Mouse (Mus musculus) 3134 (cell line): ENCODE measurements around the gene Pmf1.
"Not testable (repeated sequence)": the region's sequence is repeated elsewhere in the genome, so short reads cannot be mapped to it uniquely, and the experiment has no call there.

Source experiments
- DNase-seq: peaks from one replicate; pipeline ENCODE4 v3.0.0-alpha.2; 2011; ENCODE audit warnings: low spot score; ENCODE audit not compliant: insufficient read length; ENCODE audit errors: extremely low read depth

Gene Pmf1

DNA sequence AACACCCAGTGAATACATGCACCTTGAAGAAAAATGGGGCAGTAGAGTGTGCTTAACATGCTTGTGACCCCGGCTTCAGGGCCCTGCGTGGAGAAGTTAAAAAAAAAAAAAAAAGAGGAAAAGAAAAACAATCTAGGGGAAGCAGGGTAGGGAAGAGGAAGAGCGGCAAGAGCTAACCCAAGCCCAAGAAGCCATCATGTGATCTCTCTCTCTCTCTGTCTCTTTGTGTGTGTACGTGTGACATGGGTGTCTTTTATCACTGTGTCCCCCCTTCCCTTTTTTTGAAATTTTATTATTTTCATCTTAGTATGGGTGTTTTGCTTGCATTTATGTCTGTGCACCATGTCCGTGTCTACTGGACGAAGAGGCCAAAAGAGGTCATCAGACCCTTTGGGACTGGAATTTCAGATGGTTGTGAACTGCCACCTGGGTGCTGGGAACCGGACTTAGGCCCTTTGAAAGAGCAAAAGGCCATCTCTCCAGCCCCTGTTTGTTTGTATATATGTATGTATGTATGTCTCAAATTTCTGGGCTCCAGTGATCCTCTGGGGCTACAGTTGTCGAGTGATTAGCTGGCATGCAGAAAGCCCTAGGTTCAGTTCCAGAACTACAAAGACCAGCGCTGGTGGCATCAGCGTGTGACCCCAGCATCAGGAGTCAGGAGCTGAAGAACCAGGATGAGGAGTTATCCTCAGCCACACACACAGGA is 6.5 kb downstream of the Pmf1 start:
- no peak for DNase-seq

DNA sequence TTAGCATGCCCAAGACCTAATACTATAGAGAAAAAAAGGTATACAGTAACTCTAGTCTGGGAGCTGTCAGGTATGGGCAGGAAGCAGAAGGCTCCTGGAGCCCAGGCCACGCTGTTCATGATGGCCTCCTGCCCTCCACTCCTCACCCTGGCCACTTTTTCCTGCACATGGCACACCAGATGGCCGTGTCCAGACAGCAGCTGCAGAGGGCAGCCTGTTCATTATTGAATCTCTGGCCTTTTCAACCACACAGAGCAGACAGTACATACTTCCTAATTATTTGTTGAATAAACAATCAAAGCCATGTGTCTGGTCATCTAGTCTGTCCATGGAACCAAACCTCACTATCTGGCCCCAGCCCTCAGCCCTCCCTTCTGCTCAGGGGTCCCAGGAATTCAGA is 11.5 kb downstream of the Pmf1 start:
- DNase-seq: no peak

DNA sequence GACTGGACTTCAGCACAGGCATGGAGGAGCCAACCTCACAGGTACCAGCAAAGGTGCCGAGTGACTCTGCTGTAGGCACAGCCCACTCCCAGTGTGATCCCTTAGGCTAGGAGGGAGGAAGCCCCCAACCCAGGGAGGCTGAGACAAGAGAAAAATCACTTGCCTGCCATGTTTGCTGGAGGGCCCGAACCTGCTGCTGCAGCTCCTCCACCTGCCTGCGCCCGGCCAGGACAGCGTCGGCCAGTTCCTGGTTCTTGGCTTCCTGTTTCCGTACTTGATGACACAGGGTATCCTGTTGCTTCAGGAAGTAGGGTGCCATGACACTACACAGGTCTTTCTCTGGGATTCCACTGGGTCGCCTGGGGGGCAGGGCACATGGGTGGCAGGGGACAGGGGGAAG is 14.4 kb downstream of the Pmf1 start:
- DNase-seq: no peak

DNA sequence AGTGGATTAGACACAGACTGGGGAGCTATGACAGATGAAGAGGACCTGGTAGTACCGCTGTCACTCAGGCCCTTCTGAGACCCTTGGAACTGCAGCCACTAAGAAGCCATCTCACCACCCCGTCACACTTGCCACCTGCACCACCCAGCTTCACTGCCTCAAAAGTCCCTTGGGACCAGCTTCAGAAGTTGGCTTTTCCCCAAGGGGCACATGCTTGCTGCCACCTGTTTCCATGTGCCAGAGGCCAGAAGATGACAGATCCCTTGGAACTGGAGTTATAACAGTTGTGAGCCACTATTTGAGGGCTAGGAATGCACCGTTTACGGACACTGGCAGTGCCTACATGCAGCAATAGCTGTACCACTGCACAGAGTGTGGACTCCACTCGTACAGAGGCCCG is 14.8 kb downstream of the Pmf1 start:
- DNase-seq: no peak

DNA sequence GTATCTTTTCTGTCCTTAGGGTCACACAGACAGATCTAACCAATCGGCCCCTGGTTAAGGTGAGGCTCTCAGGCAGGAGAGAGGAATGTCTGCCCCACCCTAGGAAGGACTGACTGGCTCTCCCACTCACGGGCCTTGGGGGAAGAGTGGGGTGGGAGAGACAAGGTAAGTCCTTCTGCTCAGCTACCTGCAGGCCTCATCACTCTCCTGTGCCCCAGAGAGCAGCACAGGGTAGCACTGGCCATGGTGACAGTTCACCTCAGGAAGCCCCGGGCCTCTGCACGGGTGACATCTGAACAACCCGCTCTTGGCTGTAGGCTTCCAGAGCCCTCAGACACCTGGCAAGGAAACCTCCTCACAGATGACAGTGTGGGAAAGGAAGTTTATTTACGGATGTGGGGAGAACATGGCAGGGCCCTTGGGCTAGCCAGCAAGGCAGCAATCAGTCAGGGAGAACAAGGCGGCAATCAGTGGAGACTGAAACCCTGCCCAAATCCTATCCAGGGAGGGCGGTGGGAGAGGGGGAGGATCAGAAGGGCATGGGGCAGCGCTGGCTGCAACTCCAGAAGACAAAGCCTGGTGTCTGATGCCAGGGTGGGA is 16.3 kb downstream of the Pmf1 start:
- DNase-seq: no peak

DNA sequence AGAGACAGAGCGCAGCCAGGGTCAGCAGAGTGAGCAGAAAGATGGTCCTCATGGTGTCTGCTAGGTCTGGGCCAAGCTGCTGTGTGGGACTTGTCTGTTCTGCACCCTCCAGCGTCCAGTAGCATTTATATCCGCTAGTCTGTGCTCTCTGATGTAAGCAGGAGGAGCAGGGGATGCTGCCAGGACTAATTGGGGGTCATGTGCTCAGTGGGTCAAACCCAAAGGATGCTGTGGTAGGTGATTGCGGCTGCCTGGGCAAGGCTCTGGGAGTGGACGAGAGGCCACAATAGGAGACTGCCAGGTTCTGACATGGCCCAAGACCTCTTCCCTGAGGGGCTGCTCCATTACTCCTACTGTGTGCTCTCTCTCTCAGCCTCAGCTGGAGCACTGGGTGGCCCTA is 25.8 kb downstream of the Pmf1 start, which contains the start of gene Bglap:
Gene Bglap, minus strand, starts transcription at position 101 of the 400 bp plus-strand sequence.
- DNase-seq: no peak

DNA sequence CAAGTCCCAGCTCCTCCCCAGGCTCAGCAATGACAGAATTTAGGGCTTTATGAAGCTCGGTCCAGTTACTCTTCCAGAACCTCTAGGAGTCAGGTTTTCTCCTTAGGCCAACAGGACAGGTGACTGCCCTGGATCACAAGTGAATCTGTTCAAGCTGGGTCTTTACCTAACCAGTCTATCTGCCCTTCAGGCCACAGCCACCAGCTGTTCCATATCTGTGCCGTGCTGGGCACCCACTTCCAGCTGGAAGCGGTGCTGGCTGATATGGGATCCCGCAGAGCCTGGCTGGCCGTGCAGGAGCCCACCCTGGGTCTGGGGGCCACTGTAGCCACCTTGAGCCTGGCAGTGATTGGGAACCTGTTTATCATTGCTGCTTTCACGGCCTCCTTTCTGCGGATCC is 27.7 kb downstream of the Pmf1 start:
- not testable (repeated sequence) for DNase-seq

DNA sequence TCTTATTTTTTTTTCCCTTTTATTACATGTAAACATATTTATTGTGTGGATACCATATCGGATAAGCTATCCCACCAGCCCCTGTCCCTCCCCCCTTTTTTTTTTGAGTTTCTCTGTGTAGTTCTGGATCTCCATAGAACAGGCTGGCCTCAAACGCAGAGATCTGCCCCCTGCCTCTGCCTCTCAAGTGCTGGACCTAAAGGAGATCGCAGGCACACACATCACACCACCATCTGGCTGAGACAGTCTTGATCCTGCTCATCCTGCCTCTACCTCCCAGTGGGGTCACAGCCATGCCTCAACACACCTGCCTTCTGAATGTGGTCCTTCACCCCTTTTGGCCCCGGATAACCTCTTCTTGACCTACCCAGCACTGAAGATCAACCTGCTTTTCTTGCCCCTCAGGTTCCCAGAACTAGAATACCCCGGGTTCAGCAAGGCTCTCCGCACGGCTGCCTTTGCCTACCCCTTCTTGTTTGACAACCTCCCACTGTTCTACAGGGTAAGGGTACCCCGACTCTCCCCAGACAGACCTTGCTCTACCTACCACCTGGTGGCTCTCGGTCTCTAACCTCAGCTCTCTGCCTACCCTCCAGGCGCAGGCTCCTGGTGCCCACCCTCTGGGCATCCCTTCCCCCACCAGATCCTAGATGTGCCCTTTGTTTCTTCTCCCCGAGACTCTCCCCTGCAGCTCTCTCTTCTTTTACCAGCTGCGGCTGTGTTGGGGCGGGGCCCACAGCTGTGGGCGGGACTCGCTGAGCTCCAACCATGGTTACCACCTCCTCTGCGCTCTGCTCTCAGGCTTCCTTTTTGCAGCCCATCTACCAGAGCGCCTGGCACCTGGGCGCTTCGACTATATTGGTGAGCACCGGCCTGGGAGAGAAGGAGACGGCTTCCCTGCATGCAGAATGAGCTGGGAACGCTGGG is 28.5 kb downstream of the Pmf1 start:
- not testable (repeated sequence) for DNase-seq

DNA sequence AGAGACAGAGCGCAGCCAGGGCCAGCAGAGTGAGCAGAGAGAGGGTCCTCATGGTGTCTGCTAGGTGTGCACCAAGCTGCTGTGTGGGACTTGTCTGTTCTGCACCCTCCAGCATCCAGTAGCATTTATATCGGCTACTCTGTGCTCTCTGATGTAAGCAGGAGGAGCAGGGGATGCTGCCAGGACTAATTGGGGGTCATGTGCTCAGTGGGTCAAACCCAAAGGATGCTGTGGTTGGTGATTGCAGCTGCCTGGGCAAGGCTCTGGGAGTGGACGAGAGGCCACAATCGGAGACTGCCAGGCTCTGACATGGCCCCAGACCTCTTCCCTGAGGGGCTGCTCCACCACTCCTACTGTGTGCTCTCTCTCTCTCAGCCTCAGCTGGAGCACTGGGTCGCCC is 31.5 kb downstream of the Pmf1 start, which contains the start of gene Bglap2:
Gene Bglap2, minus strand, starts transcription at position 101 of the 400 bp plus-strand sequence.
- not testable (repeated sequence) for DNase-seq

DNA sequence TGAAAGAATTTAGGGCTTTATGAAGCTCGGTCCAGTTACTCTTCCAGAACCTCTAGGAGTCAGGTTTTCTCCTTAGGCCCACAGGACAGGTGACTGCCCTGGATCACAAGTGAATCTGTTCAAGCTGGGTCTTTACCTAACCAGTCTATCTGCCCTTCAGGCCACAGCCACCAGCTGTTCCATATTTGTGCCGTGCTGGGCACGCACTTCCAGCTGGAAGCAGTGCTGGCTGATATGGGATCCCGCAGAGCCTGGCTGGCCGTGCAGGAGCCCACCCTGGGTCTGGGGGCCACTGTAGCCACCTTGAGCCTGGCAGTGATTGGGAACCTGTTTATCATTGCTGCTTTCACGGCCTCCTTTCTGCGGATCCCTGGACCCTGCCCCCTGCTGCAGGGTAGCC is 33.5 kb downstream of the Pmf1 start:
- not testable (repeated sequence) for DNase-seq

DNA sequence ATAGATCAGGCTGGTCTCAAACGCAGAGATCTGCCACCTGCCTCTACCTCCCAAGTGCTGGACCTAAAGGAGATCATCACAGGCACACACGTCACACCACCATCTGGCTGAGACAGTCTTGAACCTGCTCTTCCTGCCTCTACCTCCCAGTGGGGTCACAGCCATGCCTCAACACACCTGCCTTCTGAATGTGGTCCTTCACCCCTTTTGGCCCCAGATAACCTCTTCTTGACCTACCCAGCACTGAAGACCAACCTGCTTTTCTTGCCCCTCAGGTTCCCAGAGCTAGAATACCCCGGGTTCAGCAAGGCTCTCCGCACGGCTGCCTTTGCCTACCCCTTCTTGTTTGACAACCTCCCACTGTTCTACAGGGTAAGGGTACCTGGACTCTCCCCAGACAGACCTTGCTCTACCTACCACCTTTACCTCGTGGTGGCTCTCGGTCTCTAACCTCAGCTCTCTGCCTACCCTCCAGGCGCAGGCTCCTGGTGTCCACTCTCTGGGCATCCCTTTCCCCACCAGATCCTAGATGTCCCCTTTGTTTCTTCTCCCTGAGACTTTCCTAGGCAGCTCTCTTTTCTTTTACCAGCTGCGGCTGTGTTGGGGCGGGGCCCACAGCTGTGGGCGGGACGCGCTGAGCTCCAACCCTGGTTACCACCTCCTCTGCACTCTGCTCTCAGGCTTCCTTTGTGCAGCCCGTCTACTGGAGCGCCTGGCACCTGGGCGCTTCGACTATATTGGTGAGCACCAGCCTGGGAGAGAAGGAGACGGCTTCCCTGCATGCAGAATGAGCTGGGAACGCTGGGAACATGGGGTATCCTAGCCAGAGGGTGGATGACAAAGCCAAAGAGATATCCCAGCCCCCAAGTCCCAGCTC is 34.1 kb downstream of the Pmf1 start:
- DNase-seq: peak; percentile 40

DNA sequence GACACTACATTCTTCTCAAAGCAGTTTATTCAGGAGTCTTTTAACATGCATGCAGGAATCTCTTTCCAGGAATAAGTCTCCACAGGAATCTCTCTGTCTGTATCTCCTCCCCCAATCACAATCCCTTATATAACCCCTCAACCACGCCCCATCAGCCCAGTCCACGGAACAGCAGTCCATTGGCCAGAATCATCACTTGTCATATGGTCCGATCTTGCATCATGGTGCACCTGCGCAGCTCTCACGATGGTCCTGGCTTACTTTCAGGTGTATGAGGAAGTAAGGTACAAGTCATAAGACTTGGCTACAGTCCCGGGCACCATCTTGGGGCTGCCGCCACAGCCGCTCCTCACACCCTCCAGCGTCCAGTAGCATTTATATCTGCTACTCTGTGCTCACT is 37.5 kb downstream of the Pmf1 start, which contains the start of gene Bglap3:
Gene Bglap3, minus strand, starts transcription at position 101 of the 400 bp plus-strand sequence.
- not testable (repeated sequence) for DNase-seq

DNA sequence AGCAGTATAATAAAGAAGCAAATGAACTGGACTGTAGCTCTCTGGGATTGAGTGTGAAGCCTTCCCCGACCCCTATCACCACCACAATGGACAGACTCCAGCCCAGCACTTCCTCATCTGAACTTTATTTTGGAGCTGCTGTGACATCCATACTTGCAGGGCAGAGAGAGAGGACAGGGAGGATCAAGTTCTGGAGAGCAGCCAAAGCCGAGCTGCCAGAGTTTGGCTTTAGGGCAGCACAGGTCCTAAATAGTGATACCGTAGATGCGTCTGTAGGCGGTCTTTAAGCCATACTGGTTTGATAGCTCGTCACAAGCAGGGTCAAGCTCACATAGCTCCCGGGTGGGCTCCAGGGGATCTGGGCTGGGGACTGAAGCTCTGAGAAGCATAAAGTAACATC is 41.6 kb downstream of the Pmf1 start:
- not testable (repeated sequence) for DNase-seq

DNA sequence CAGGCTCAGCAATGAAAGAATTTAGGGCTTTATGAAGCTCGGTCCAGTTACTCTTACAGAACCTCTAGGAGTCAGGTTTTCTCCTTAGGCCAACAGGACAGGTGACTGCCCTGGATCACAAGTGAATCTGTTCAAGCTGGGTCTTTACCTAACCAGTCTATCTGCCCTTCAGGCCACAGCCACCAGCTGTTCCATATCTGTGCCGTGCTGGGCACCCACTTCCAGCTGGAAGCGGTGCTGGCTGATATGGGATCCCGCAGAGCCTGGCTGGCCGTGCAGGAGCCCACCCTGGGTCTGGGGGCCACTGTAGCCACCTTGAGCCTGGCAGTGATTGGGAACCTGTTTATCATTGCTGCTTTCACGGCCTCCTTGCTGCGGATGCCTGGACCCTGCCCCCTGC is 42.6 kb downstream of the Pmf1 start:
- not testable (repeated sequence) for DNase-seq

DNA sequence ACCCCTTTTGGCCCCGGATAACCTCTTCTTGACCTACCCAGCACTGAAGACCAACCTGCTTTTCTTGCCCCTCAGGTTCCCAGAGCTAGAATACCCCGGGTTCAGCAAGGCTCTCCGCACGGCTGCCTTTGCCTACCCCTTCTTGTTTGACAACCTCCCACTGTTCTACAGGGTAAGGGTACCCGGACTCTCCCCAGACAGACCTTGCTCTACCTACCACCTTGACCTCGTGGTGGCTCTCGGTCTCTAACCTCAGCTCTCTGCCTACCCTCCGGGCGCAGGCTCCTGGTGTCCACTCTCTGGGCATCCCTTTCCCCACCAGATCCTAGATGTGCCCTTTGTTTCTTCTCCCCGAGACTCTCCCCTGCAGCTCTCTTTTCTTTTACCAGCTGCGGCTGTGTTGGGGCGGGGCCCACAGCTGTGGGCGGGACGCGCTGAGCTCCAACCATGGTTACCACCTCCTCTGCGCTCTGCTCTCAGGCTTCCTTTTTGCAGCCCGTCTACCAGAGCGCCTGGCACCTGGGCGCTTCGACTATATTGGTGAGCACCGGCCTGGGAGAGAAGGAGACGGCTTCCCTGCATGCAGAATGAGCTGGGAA is 43.2 kb downstream of the Pmf1 start:
- DNase-seq: not testable (repeated sequence)

DNA sequence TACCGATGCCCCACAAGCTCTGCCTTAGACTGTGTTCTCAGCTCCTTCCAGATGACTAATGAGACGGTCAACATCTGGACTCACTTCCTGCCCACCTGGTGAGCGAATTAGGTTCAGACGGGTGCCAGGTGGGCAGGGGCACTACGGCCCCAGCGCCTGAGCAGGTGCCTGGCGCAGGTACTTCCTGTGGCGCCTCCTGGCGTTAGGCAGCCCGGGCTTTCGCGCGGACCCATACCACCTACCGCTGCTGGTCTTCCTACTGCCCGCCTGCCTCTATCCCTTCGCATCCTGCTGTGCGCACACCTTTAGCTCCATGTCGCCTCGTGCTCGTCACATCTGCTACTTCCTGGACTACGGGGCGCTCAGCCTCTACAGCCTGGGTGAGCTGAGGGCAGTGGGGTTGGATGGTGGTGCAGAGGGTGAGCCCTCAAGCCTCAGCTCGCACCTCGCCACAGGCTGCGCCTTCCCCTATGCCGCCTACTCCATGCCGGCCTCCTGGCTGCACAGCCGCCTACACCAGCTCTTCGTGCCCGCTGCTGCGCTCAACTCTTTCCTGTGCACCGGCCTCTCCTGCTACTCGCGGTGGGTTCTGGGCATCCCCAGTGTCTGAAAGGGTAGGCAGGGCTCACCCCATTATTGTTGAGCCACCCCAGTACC is 44.3 kb downstream of the Pmf1 start:
- DNase-seq: no peak

DNA sequence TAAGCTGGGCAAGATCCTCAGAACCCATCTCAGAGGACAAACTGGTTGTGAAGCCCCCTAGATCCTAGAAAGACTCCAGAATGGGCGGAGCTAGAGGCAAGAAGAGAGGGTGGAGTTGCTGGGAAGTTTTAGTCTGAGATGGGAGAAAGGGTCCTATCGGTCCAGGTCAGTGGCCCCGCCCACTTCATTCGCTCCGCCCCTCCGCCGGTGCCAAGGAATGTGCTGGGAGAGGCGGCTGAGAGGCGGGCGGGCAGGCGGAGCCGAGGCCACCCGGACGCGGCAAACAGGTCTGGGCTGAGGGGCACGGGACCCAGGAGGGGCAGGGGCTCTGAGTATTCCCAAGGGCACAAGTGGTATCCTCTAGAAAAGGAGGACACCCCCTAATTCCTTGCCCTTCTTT is 45.8 kb downstream of the Pmf1 start, which contains the start of gene Paqr6:
Gene Paqr6, plus strand, starts transcription at position 248 of the 400 bp plus-strand sequence.
- no peak for DNase-seq

DNA sequence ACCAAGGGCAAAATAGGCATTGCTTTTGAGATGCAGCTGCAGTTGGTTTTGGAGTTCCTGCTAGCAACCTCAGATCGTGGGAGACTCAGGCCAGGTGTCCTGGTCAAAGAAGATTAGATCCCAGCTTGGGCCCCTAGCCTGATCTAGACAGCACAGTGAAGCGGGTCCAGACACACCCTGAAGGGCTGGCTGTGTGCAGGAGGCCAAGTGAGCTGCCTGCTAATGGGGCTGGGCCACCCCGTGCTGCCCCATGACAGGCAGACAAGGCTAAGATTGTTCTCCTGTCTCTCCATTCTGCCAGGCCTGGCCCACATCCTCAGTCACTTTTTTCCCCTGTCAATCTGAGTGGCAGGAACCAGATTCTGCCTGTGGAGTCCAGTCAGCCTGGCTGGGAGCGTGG is 46.4 kb downstream of the Pmf1 start:
- no peak for DNase-seq

DNA sequence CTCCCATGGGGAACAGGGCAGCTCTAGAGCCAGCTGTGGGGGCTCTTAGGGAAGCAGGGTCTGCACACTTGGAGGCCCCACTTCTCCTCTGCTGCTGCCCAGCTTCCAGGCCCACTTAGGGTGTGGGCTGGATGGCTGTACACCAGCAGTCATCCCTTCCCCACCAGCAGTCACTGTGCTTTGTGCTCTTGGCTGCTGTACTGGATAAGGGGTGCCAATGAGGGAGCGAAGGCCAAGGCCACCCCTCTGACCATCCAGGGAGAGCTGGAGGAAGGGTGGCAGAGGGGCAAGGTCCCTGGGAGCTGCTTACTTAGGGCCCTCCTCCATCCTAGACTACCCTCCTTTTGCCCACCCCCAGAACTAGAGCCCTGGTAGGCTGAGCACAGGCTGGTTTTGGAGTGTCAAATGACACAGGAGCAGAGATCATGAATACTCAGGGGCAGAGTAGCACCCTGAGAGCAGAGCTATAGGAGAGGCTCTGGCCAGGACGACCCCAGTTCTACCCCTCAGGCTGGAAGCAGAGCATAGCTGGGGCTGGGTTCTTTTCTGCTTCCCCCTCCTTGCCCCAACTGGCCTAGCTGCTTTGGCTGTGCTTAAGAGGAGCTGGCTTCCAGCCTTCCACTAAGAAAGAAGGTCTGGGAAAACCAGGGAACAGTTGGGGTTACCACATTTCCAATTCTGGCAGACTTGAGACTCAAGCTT is 48.4 kb downstream of the Pmf1 start:
- DNase-seq: no peak
